Mouse (Mus musculus) olfactory bulb, adult 2 months (tissue): ENCODE results near the gene Mid1. TPM values are rescaled to one million over a fixed set of nuclear protein-coding genes. Genes with fewer than 3 reads are reported as not detected.
"Not testable (repeated sequence)": the region's sequence is repeated elsewhere in the genome, so short reads cannot be mapped to it uniquely, and the experiment has no call there.

Source experiments
- H3K27ac ChIP-seq: fragments of 200-500 bp; 2 replicates; pipeline ENCODE4 v1.5.1; 2012; ENCODE audit warnings: low read depth, low read length; ENCODE audit not compliant: insufficient read depth
- H3K4me1 ChIP-seq: fragments of 200-500 bp; 2 replicates; pipeline ENCODE4 v1.6.1; 2012; ENCODE audit warnings: low read length; ENCODE audit not compliant: control insufficient read depth, insufficient read depth
- H3K4me3 ChIP-seq: fragments of 200-500 bp; 2 replicates; pipeline ENCODE4 v1.5.1; 2012; ENCODE audit warnings: mild to moderate bottlenecking, low read depth, low read length, moderate library complexity; ENCODE audit not compliant: insufficient read depth
- CTCF ChIP-seq: fragments of 200-500 bp; IDR thresholded peaks from 2 replicates; pipeline ENCODE4 v1.5.1; 2012; ENCODE audit warnings: low read depth, mild to moderate bottlenecking, low read length, moderate library complexity; ENCODE audit not compliant: insufficient read depth
- POLR2A ChIP-seq: fragments of 200-500 bp; IDR thresholded peaks from 2 replicates; pipeline ENCODE4 v1.6.1; 2012; ENCODE audit warnings: mild to moderate bottlenecking, low read depth, low read length, moderate library complexity; ENCODE audit not compliant: insufficient read depth
- WGBS: fragments of 180-500 bp; shearing (Covaris S2); methylation state at CpG from one replicate; pipeline ENCODE4 v1.1.7; 2018; 5-methylcytosine and 5-hydroxymethylcytosine counted together
- polyA plus RNA-seq: library from polyadenylated mRNA; stranded (reverse); fragments of >200 nt; gene quantifications from 2 replicates; pipeline ENCODE4 v1.2.4, GENCODE M21; 2012; ENCODE audit warnings: low replicate concordance; ENCODE audit not compliant: missing spikeins, insufficient read depth, insufficient read length

Gene Mid1
- polyA plus RNA-seq, 1 experiment = not detected

GRCm38 (mm10) chrX:169922541-169922940 lies 237.5 kb downstream of the Mid1 start:
- Histone ChIP-seq H3K27ac (no peak overlapping the region), H3K4me3 (no peak overlapping the region), H3K4me1 (peaks cover 6% of the 10 kb centered on the region)
- WGBS = 92% methylated on average over 2 of the region's 2 CpGs
- TF ChIP-seq POLR2A = no peak
- no peak for TF ChIP-seq CTCF

- Histone ChIP-seq H3K4me3 (no peak overlapping the region), H3K27ac (no peak overlapping the region), H3K4me1 (peaks cover 6% of the 10 kb centered on the region)
- no peak for TF ChIP-seq POLR2A
- no peak for TF ChIP-seq CTCF
- 47% methylated on average over 1 of the region's 1 CpGs for WGBS
Observed at GRCm38 (mm10) chrX:169923417-169923816, 238.4 kb downstream of the Mid1 start.

GRCm38 (mm10) chrX:169925600-169925999 lies 240.6 kb downstream of the Mid1 start:
- Histone ChIP-seq H3K4me1 (peaks cover 6% of the 10 kb centered on the region), H3K27ac (no peak overlapping the region), H3K4me3 (no peak overlapping the region)
- WGBS = 49% methylated on average over 7 of the region's 7 CpGs
- TF ChIP-seq POLR2A = no peak
- no peak for TF ChIP-seq CTCF

GRCm38 (mm10) chrX:169927110-169927817 lies 242.3 kb downstream of the Mid1 start:
- Histone ChIP-seq H3K27ac (no peak overlapping the region), H3K4me3 (no peak overlapping the region)
- TF ChIP-seq POLR2A (no peak), CTCF (no peak)

GRCm38 (mm10) chrX:169930868-169931267 lies 245.9 kb downstream of the Mid1 start:
- H3K4me3 ChIP-seq = no peak overlapping the region
- TF ChIP-seq CTCF (no peak), POLR2A (no peak)
- WGBS = 63% methylated on average over 2 of the region's 2 CpGs
- H3K27ac ChIP-seq = no peak overlapping the region
- peaks cover 6% of the 10 kb centered on the region for H3K4me1 ChIP-seq

More at GRCm38 (mm10) chrX:169927110-169927817, 242.3 kb downstream of the Mid1 start:
- 68% methylated on average over 28 of the region's 28 CpGs for WGBS
- peaks cover 6% of the 10 kb centered on the region for H3K4me1 ChIP-seq

- Histone ChIP-seq H3K4me1 (no peaks in the 10 kb centered on the region), H3K27ac (no peak overlapping the region), H3K4me3 (no peak overlapping the region)
- no peak for TF ChIP-seq POLR2A
- 63% methylated on average over 3 of the region's 3 CpGs for WGBS
Observed at GRCm38 (mm10) chrX:169933228-169933627, 248.2 kb downstream of the Mid1 start.

GRCm38 (mm10) chrX:169937119-169937719 lies 252.2 kb downstream of the Mid1 start:
- TF ChIP-seq CTCF = no peak
- TF ChIP-seq POLR2A = no peak

GRCm38 (mm10) chrX:169940531-169940930 lies 255.5 kb downstream of the Mid1 start:
- WGBS = 88% methylated on average over 4 of the region's 4 CpGs
- TF ChIP-seq POLR2A = no peak
- TF ChIP-seq CTCF = no peak
- Histone ChIP-seq H3K4me3 (no peak overlapping the region), H3K4me1 (no peaks in the 10 kb centered on the region), H3K27ac (no peak overlapping the region)

More at GRCm38 (mm10) chrX:169937119-169937719, 252.2 kb downstream of the Mid1 start:
- WGBS = 66% methylated on average over 5 of the region's 5 CpGs
- Histone ChIP-seq H3K4me1 (no peaks in the 10 kb centered on the region), H3K27ac (no peak overlapping the region), H3K4me3 (no peak overlapping the region)

GRCm38 (mm10) chrX:169950596-169950995 lies 265.6 kb downstream of the Mid1 start:
- Histone ChIP-seq H3K27ac (no peak overlapping the region), H3K4me3 (no peak overlapping the region), H3K4me1 (no peaks in the 10 kb centered on the region)
- 79% methylated on average over 1 of the region's 1 CpGs for WGBS
- TF ChIP-seq POLR2A = no peak
- no peak for TF ChIP-seq CTCF

- Histone ChIP-seq H3K4me3 (no peak overlapping the region), H3K27ac (no peak overlapping the region), H3K4me1 (no peaks in the 10 kb centered on the region)
- TF ChIP-seq CTCF = no peak
- TF ChIP-seq POLR2A = no peak
- WGBS = 81% methylated on average over 1 of the region's 1 CpGs
Observed at GRCm38 (mm10) chrX:169969337-169969736, 284.3 kb downstream of the Mid1 start.

- H3K27ac ChIP-seq, H3K4me3 ChIP-seq, H3K4me1 ChIP-seq: not testable (repeated sequence)
- WGBS = 86% methylated on average over 3 of the region's 3 CpGs
Observed at GRCm38 (mm10) chrX:169969765-169970164, 284.8 kb downstream of the Mid1 start.

- not testable (repeated sequence) for H3K27ac ChIP-seq, H3K4me3 ChIP-seq, H3K4me1 ChIP-seq
- 89% methylated on average over 7 of the region's 7 CpGs for WGBS
Observed at GRCm38 (mm10) chrX:169970546-169970945, 285.5 kb downstream of the Mid1 start.

- H3K4me1 ChIP-seq, H3K4me3 ChIP-seq: not testable (repeated sequence)
- 87% methylated on average over 6 of the region's 6 CpGs for WGBS
Observed at GRCm38 (mm10) chrX:169971562-169971961, 286.6 kb downstream of the Mid1 start.

GRCm38 (mm10) chrX:169972131-169972530 lies 287.1 kb downstream of the Mid1 start:
- 75% methylated on average over 2 of the region's 2 CpGs for WGBS
- not testable (repeated sequence) for H3K27ac ChIP-seq, H3K4me3 ChIP-seq, H3K4me1 ChIP-seq

More at GRCm38 (mm10) chrX:169971562-169971961, 286.6 kb downstream of the Mid1 start:
- H3K27ac ChIP-seq = not testable (repeated sequence)
